Mouse (Mus musculus) lung, embryonic 14.5 days (tissue): Measurements from ENCODE around the gene Mxi1. TPM values are rescaled to one million over a fixed set of nuclear protein-coding genes. Genes with fewer than 3 reads are reported as not detected.

ENCODE experiments used
- ATAC-seq: fragments of 200-750 bp; cut with Nextera tagmentation; 2 replicates; pipeline ENCODE4 v1.8.0; 2017; ENCODE audit warnings: mild to moderate bottlenecking, moderate TSS enrichment, moderate library complexity; ENCODE audit not compliant: insufficient read depth
- DNase-seq: peaks from one replicate; pipeline ENCODE4 v3.0.0-alpha.2; 2015
- H3K27ac ChIP-seq: fragments of 300-500 bp; sonication (generic); 2 replicates; pipeline ENCODE4 v1.5.1; 2014; ENCODE audit warnings: low read depth, mild to moderate bottlenecking, moderate library complexity
- H3K27me3 ChIP-seq: fragments of 300-500 bp; sonication (generic); 2 replicates; pipeline ENCODE4 v1.6.1; 2014; ENCODE audit warnings: low read length, control low read depth; ENCODE audit not compliant: insufficient read depth
- H3K36me3 ChIP-seq: fragments of 300-500 bp; sonication (generic); 2 replicates; pipeline ENCODE4 v1.6.1; 2014; ENCODE audit warnings: control low read depth; ENCODE audit not compliant: insufficient read depth
- H3K4me1 ChIP-seq: fragments of 300-500 bp; sonication (generic); 2 replicates; pipeline ENCODE4 v1.6.1; 2014; ENCODE audit warnings: antibody characterized with exemption, control low read depth; ENCODE audit not compliant: insufficient read depth
- H3K4me2 ChIP-seq: fragments of 300-500 bp; sonication (generic); 2 replicates; pipeline ENCODE4 v1.6.1; 2014; ENCODE audit warnings: mild to moderate bottlenecking
- H3K4me3 ChIP-seq: fragments of 300-500 bp; sonication (generic); 2 replicates; pipeline ENCODE4 v1.5.1; 2014; ENCODE audit warnings: low read depth, low read length
- H3K9ac ChIP-seq: fragments of 300-500 bp; sonication (generic); 2 replicates; pipeline ENCODE4 v1.6.1; 2014
- H3K9me3 ChIP-seq: fragments of 300-500 bp; sonication (generic); 2 replicates; pipeline ENCODE4 v1.6.1; 2016; ENCODE audit warnings: low read depth, low read length, control low read depth
- CTCF ChIP-seq: IDR thresholded peaks from 2 replicates; pipeline ENCODE4 v1.5.1; 2016; ENCODE audit warnings: antibody characterized with exemption, low read depth
- WGBS: fragments of 180-500 bp; shearing (Covaris S2); extraction: QIAGEN DNeasy Blood & Tissue Kit; methylation state at CpG from one replicate; pipeline ENCODE4 v1.1.7; 2014; 5-methylcytosine and 5-hydroxymethylcytosine counted together
- polyA plus RNA-seq: library from polyadenylated mRNA; unstranded; fragments of >200 nt; fragmentation: Nextera tagmentation; extraction: Ambion mirVana; gene quantifications from 2 replicates; pipeline ENCODE4 v1.2.1, GENCODE M21; 2014

Mxi1 gene
- polyA plus RNA-seq, 1 experiment from 2014 or later = 36.7 TPM

- Histone ChIP-seq H3K9me3 (no peaks in the 10 kb centered on the region), H3K36me3 (no peaks in the 10 kb centered on the region), H3K9ac (no peak overlapping the region), H3K4me3 (no peak overlapping the region), H3K27me3 (no peaks in the 10 kb centered on the region), H3K4me1 (peaks cover 2% of the 10 kb centered on the region; the same call in 1 of the 2 replicates), H3K27ac (no peak overlapping the region), H3K4me2 (no peak overlapping the region)
- DNase-seq (no peak), ATAC-seq (no peak)
- WGBS = 68% methylated on average over 10 of the region's 10 CpGs
- TF ChIP-seq CTCF = no peak
Measured at GRCm38 (mm10) chr19:53282571-53282970, 27.7 kb upstream of the Mxi1 start.

DNA sequence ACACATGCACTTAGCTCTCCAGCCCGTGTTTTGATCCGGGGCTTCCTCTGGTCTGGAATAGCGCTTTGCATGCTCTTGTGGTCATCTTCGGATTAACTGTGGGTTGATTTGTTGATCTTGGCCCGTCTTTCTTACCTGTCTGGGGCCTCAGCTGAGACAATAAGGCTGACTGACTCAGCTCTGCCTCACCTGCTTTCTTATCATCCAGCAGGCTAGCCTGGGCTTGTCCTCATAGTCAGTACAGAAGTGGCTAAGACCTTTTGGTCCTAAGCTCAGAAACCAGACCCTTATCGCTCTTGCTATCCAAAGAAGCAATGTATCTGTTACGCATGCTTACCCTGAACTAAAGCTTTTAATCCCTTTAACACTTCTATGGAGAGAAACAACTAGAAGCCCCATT is 26.6 kb upstream of the Mxi1 start:
- Histone ChIP-seq H3K4me1 (peaks cover 2% of the 10 kb centered on the region; the same call in 1 of the 2 replicates), H3K4me2 (no peak overlapping the region), H3K27ac (no peak overlapping the region), H3K9ac (no peak overlapping the region), H3K36me3 (no peaks in the 10 kb centered on the region), H3K4me3 (no peak overlapping the region), H3K9me3 (no peaks in the 10 kb centered on the region), H3K27me3 (no peaks in the 10 kb centered on the region)
- WGBS = 77% methylated on average over 7 of the region's 7 CpGs
- ATAC-seq (no peak), DNase-seq (no peak)
- no peak for TF ChIP-seq CTCF

GRCm38 (mm10) chr19:53284268-53285208 is 25.8 kb upstream of the Mxi1 start:
- Histone ChIP-seq H3K9me3 (no peaks in the 10 kb centered on the region), H3K9ac (no peak overlapping the region), H3K4me1 (peaks cover 2% of the 10 kb centered on the region; the same call in 1 of the 2 replicates), H3K4me3 (no peak overlapping the region), H3K4me2 (0 out of 2 replicates have a peak overlapping the region, but pooled peaks have one; percentile 15), H3K27me3 (no peaks in the 10 kb centered on the region), H3K36me3 (no peaks in the 10 kb centered on the region), H3K27ac (0 out of 2 replicates have a peak overlapping the region, but pooled peaks have one; percentile 6)
- ATAC-seq (peak; percentile 58; the same call in 1 of the 2 replicates), DNase-seq (peak; percentile 58)
- no peak for TF ChIP-seq CTCF
- WGBS = 34% methylated on average over 20 of the region's 20 CpGs

- TF ChIP-seq CTCF = no peak
- no peak for ATAC-seq
- Histone ChIP-seq H3K4me1 (no peaks in the 10 kb centered on the region), H3K4me2 (no peak overlapping the region), H3K4me3 (no peak overlapping the region), H3K9me3 (no peaks in the 10 kb centered on the region), H3K36me3 (no peaks in the 10 kb centered on the region), H3K27ac (no peak overlapping the region), H3K9ac (no peak overlapping the region), H3K27me3 (no peaks in the 10 kb centered on the region)
- WGBS = 63% methylated on average over 23 of the region's 23 CpGs
- no peak for DNase-seq
Measured at GRCm38 (mm10) chr19:53296331-53297254, 13.7 kb upstream of the Mxi1 start.

DNA sequence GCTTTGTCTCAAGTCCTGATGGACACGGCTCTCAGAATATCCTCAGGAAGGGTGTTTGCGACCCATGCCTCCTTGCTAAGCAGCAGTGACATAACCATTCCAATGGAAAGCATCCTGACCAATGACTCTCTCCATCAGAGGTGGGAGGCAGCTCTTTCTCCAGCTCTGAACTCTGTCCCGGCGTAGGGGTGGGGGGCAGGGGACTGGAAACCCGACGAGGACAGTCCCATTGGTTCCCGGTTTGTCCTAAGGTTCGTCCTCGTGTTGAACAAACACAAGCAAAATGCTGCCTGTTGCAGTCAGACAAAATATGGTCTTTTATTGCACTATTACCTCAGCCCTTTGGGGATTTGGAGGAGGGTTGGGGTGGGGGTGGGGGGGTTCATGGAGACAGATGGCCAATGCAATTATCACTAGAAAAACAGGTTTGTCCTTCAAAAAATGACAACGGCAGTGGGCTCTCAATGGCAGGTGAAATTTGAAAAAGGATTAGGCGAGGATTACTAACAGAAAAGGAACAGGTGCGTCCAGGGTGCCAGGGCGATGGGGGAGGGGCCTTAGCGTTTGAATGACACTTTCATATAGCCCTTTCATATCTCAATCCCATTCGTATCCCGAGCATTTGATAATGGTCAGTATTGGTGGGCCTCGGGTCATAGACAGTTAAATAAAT is 11.0 kb upstream of the Mxi1 start:
- Histone ChIP-seq H3K36me3 (no peaks in the 10 kb centered on the region), H3K4me1 (no peaks in the 10 kb centered on the region), H3K4me3 (no peak overlapping the region), H3K9ac (no peak overlapping the region), H3K4me2 (no peak overlapping the region), H3K9me3 (no peaks in the 10 kb centered on the region), H3K27me3 (no peaks in the 10 kb centered on the region), H3K27ac (no peak overlapping the region)
- ATAC-seq (no peak), DNase-seq (no peak)
- TF ChIP-seq CTCF = no peak
- 59% methylated on average over 17 of the region's 17 CpGs for WGBS

GRCm38 (mm10) chr19:53299829-53300181 is 10.5 kb upstream of the Mxi1 start:
- no peak for TF ChIP-seq CTCF
- ATAC-seq (no peak), DNase-seq (no peak)

More at GRCm38 (mm10) chr19:53299829-53300181, 10.5 kb upstream of the Mxi1 start:
- Histone ChIP-seq H3K9me3 (no peaks in the 10 kb centered on the region), H3K4me1 (no peaks in the 10 kb centered on the region), H3K27me3 (no peaks in the 10 kb centered on the region), H3K36me3 (no peaks in the 10 kb centered on the region), H3K9ac (no peak overlapping the region), H3K27ac (no peak overlapping the region), H3K4me2 (no peak overlapping the region), H3K4me3 (no peak overlapping the region)
- WGBS = 81% methylated on average over 4 of the region's 4 CpGs
